Mouse (Mus musculus) kidney, postnatal 4 days (tissue): ENCODE results near the gene Parp3.
A peak's percentile ranks its signal among the peaks of the same experiment; 100 is the strongest.
"Not testable (repeated sequence)": the region's sequence is repeated elsewhere in the genome, so short reads cannot be mapped to it uniquely, and the experiment has no call there.

ENCODE experiments used
- DNase-seq, 2 experiments: peaks; one replicate each; pipeline ENCODE4 v3.0.0; 2021; ENCODE audit warnings: mixed read lengths in 2 of 2

The Parp3 gene

DNA sequence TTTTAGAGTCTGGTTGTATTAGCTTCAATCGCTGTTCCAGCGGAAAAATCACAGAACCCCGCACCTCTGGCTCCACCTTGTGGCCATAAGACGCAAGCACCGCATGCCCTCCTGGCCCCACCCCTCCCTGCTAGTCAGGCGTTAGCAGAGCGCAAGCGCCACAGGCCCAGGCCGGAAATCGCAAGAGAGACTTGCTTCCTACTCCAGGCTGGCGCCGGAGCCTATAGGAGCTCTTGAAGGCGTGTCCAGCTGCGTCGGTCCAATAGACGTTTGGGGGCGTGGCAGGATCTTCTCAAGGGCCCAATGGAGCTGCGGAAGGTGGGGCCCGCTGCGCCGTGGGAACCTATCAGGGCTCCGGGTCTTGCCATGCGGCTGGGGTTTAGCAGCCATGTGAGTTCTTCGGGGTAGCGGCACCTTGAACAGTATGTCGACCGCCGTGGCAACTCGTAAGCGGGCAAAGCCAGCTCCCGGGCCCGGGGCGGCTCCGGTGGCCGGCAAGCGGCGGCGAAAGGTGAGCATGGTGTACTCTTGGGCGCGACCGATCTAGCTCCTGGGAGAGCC lies at the start of gene Parp3:
Parp3 (minus strand) TSS at position 26 of the 561 bp plus-strand sequence.
- DNase-seq = peak; percentile 98 to 99

DNA sequence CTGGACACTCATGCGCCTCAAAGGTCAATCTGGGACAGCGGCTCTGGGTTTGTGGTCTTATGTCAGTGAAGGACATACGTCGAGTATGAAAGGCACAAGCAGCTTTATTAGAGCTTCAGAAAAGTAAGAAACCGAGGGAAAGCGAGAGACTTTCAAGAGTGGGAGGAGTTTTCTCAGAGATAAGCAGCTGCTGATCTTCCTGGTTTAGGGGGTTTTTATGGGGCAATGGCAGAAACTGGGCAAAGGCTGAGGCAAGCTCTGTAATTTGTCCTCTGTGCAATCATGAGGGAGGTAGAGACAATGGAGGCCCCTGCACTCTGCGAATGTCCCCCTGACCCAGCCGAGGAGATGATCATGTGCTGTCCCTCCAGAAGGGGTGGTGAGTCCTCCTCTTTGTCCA lies 43.2 kb upstream of the Parp3 start:
- DNase-seq = no peak

DNA sequence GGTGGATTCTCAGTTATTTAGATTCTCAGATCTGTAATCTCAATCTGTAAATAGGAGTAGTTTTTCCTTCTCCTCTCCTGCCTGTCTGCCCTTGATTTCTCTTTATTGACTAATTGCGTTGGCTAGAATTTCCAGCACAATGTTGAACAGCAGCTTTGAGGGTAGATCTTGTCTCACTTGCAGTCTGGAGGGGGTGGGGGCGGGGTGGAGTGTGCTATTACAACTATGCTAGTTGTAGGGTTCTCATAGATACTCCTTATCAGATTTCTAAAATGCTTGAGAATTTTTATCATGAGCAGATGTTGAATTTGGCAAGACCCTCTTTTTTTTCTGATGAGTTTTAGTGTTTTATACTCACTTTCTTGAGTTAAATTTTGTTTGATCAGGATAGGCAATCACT lies 42.7 kb upstream of the Parp3 start:
- DNase-seq = no peak

DNA sequence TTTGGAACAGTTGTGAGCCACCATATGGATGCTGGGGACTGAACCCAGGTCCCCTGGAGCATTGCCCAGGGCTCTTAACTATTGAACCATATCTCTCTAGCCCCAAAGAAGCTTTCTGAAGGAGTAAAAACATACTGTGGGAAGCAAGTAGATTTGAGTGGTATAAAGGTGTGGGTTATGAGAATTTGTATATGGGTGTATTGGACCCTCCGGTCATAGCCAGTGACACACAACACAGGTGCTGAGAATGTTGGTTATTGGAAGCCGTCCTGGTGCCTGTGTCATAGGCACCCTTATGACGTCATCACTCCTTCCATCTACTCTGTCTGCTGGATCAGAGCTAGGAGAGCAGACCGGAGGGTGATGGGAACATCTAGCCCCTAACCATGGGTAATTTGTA lies 37.5 kb upstream of the Parp3 start, which contains the start of gene Iqcf5:
Iqcf5 (plus strand) TSS at position 301 of the 400 bp plus-strand sequence.
- DNase-seq = no peak

DNA sequence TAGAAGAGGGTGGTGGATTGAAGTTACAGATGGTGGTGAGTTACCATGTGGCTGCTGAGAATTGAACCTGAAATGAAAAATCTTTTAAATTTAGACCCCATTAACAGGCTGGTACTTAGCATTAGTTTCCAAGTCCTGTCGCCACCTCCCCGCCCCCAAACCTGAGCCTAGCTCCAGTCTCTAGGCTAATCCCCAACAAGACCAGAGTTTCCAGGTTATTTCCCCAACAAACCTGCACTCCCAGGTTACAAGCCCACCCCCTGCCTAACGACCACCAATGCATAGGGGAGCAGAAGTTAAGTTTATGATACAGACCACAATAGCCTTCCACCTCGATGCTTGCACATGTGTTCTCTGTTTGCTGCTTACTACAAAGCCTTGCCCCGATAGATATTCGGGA lies 36.8 kb upstream of the Parp3 start:
- DNase-seq = no peak

DNA sequence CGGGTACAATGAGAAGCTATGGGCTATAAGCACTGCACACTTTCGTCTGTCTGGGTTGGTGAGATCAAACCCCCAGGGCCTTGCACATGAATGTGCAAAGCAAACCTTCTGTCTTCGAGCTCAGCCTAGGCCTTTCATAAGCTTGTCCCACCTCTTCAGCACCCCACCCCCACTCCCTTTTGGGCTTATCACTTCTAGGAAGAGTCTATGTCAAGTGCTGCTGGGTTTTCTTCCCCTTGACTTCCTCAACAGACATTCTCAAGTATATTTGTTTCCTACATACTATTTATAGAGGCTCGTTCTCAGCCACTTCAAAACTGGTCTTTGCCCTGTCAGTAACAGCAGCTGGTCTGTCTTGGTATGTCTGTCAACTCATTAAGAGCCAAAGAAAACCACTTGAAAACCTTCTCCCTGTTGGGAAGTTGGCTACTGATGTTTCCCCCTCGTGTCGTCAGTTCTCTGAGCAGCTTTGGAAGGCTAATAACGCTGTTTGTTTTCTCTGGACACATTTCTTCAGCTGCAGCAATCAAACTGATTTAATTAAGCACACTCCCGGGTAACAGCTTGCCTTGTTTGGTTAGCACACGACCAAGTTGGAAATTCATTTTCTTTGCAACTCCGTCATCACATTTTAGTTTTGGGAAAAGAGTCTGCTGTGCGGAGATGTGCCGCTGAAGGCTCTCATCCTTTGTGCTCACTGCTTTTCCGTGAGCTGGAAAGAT lies 36.1 kb upstream of the Parp3 start:
- peak; percentile 33 to 57 for DNase-seq

DNA sequence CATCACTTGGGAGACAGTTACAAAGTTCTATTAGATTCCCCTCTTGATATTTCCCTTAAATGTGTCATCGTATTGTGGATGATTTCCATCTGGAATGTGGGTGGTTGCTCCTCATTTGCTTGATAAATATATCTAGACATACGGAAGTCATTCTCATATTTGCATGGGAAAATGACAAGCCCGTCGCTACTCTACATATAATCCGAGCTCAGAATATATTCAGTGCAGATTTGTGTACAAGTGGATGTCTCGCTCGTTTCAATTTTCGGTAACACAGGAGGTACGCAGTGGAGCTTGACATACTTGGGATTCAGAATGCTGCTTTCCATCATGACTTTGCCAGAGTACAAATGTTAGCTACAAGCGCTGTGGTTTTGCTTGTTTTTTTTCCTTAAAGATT lies 32.6 kb upstream of the Parp3 start:
- no peak for DNase-seq

DNA sequence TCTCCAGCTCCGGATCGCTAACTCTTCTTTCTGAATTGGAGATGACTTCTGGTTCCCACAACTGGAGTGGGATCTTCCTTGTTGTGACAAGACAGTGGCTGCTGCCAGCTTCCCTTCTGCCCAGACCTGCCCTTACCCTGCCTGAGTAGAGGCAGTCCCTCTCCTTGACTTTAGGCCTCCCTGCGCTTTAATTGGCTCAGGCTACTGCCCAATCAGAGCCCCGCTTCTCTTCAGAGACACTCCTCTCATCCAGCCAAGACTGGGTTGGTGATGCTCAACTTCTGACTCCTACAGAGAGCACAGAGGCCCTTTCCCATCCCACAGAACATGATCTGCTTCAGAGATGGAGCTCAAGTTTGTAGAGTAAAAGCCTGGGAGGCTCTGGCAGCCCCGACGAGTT lies 27.5 kb upstream of the Parp3 start:
- DNase-seq = no peak

DNA sequence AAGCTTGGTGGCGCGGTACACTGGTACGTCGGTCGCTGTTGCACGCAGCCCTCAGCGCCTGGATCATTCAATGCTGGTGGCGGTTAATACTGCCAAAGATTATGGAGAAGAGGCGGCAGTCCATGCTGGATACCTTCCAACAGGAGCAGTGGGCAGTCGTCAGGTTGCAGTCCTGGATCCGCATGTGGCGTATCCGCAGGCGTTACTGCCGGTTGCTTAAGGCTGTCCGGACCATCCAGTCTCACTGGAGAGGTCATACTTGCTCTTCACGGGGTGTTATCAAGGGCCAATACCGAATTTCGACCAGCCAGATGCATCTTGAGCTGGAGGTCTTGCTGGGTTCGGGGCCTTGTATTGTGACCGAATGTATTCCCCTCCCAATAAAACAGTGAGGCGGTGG lies 25.1 kb upstream of the Parp3 start:
- DNase-seq = no peak

DNA sequence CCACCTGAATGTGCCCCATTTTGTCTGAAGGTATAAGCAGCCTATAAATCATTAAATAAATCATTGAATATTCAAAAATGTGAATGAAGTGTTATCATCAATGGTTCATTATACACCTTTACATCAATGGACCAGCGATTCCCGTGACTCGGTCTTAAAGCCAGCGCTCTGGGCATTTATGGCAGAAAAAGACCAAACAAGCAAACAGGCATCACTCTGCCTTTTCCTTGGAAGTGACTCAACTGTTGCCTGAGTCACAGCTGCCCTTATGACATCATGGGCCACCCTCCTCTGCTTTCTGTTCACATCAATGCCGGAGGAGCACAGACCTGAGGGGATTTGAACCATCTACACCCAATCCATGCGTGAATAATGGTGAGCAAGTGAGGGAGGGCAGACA lies 22.9 kb upstream of the Parp3 start, which contains the start of gene Iqcf1:
Iqcf1 (plus strand) TSS at position 301 of the 400 bp plus-strand sequence.
- DNase-seq = no peak

DNA sequence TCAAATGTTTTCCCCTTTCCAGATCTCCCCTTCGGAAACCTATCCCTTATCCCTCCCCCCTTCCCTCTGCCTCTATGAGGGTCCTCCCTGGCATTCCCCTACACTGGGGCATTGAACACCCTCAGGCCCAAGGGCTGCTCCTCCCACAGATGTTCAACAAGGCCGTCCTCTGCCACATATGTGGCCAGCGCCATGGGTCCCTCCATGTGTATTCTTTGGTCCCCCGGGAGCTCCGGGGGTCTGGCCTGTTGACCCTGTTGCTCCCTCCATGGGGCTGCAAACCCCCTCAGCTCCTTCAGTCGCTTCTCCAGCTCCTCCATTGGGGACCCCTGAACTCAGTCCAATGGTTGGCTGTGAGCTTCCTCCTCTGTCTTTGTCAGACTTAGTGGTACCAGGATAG lies 10.9 kb upstream of the Parp3 start:
- not testable (repeated sequence) for DNase-seq

DNA sequence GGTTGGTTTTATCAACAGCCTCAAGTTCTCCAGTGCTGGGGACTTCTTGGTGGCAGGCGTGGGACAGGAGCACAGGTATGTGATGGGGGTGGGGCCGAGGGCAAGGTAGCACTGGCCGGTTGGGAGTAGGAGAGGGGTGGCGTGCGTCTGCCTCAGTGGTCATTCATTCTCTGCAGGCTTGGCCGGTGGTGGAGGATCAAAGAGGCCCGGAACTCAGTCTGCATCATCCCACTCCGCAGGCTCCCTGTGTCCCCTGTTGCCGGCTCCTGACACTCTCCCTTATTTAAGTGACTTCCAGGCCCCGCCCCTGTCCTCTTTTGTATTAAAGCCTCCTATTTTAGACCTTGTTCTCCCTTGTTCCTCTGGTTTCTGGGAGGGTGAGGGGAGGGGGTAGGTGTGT lies 8.3 kb upstream of the Parp3 start:
- DNase-seq = no peak

DNA sequence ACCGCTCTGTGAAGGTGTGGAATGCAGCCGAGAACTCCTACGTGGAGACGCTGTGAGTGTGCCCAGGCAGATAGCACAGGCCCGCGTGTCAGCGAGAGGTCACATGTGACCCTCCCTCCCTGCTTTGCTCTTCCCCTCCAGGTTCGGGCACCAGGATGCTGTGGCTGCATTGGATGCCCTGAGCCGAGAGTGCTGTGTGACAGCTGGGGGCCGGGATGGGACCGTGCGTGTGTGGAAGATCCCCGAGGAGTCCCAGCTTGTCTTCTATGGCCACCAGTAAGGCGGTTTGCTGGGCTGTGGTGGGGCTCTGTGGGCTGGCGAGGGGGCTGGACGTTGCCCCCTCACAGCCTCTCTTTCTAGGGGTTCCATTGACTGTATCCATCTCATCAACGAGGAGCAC lies 6.9 kb upstream of the Parp3 start:
- DNase-seq = no peak

DNA sequence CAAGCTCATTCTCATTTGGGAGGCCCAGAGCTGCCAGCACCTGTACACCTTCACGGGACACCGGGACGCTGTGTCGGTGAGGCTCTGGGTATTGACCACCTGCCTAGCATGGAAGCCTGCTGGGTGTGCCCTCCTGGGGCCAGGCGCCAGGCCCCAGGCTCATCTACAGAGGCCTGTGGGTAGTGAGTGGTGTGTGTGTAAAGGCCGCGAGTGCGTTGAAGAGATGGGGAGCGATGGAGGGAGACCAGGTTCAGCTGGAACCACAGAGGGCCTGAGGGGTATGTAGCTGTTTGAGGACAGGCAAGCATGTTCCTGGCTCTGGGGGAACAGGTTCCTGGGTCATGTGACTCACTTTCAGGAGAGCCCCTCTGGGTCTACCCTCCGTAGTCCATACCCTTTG lies 6.4 kb upstream of the Parp3 start:
- no peak for DNase-seq

DNA sequence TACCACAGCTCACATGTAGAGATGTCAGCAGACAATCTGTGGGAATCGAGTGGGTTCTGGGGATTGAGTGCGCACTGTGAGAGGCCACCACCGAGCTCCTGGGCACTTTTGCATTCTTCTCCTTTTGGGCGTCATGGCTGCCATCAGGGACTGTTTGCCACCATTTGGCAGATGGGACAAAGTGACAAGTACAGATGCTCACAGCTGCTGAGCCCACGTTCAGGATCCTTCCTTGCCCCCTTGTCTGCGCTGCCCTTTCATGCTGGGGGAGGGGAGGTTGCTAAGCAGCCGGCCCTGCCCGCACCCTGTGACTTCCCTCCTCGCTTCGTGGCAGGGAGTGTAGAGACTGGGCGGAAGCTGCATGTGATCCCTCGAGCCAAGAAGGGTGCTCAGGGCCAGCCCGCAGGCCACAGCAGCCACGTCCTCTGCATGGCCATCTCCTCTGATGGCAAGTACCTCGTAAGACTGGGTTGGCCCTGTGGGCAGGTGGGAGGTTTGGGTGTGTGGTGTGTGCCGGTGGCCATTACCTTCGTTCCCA lies 5.9 kb upstream of the Parp3 start:
- DNase-seq = no peak

DNA sequence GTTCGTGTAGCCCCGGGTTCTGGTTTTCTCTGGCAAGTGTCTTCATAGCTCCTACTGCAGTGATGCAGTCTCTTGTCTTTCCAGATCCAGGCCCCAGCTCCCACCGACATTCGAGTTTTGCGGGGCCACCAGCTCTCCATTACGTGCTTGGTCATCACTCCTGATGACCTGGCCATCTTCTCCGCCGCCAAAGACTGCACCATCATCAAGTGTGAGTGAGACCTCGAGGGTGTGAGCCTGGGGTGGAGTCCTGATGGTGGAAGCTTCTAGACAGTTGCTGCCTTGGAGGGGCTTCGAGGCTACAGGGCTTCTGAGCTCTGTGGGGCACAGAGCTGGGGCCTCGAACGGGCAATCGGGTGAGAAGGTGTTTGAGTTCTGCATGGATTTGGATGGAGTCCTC lies 4.9 kb upstream of the Parp3 start:
- DNase-seq = no peak

DNA sequence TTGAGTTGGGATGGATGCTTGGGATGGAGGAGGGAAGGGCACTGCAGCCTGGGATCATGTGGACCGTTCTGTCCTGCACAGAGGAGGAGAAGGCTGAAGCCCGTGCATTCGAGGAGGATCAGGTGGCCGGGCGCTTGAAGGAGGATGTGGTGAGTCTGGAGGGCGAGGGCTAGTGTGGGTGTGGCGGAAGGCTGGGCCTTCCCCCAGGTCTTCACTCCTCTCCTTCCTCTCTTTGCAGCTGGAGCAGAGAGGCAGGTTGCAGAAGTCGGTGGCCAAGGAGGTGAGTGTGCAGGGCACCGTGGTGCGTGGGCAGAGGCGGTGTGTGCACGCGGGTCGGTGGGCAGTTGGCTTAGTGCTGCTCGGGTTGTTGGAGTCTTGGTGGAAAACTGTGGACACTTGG lies 4.3 kb upstream of the Parp3 start:
- DNase-seq = no peak

DNA sequence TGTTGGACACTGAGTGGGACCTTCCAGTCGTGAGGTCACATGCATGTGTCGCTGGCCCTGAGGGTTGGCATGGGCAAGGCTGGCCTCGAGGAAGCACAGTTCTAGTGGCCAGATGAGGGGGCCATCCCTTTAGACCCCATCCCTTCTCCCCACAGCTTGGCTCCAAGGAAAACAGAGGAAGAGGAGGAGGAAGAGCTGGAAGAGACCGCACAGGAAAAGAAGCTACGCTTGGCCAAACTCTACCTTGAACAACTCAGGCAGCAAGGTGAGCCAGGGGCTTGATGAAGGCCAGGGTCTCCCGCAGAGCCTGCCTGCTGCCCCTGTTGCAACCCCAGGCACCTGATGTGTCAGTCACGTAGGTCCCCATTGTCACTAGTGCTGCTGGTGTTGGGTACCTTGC lies 3.8 kb upstream of the Parp3 start:
- DNase-seq = no peak

DNA sequence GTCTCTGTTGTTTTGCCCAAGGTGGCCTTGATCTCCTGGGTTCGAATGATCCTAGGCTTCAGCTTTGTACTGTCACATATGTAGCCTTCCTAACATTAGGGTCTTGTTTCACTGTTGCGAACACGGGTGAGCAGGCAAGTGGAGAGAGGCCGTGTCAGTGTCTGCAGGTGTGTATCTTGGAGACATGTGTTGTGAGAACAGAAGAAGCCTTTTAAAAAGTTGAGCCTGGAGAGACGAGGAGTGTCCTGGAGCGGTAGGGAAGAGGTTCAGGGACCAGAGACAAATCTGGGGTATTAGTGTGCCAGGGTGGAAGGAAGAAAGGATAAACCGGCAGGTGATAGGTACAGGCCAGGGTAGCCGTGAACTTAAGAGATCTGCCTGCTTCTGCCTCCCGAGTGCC lies 1.4 kb upstream of the Parp3 start:
- DNase-seq = no peak

DNA sequence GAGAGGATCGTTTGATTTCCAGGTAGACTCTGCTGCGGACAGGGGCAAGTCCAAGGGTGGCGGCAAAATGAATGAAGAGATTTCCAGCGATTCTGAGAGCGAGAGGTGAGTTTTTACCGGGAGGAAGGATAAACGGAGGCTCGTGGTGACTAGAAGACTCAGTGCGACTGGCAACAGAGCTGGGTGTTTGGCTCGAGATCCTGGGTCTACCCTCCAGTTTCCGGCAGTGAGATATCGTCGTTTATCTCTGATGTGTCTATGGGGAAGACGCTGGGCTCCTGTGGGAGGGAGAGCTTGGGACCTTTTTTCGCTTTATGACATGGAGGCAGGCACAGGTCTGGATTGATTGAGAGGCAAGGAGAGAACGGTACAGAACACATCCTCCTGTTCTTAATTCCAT lies 900 bp upstream of the Parp3 start:
- no peak for DNase-seq

DNA sequence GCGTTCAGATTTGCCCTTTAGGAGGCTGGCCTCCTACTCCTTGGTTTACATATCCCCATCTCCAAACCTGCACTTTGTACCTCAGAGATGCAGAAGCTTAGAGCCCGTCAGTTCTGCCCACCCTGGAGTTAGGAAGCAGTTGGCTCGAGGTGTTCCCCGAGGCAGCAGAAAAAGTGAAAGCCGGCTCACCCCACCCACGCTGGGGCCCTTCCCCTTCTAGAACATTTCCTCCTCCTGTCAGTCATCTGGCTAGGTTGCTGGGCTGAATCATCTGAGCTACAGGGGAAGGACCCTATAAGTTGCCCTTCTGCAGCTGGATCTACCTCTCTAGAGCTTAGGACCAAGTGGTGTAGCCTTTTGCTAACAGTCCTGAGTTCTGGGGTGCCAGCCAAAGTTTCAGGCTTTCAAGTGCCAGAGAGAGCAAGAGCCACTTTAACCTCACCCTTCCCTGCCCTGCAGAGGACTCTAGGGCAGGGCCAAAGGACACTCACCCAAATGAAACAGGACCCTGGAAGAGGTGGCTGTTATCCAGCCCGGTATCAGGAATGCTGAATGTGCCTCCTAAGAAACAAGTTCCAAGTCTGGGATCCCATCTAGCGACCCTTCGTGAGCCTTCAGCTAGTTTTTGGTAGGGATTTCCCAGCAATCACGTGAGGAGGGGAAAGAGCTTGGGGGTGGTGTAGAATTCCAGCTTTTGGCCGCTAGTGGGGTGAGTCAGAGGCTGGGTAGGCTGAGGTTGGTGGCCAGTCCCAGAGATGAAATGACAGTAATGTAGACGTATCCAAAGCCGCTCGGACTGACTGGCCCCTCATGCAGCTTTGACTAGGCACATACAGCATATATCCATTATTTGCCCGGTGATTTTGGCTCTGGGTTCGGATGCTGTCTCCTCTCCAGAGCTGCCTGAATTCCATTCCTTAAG lies 486 bp downstream of the Parp3 start:
- DNase-seq = peak in 1 of 2 experiments; percentile 62

DNA sequence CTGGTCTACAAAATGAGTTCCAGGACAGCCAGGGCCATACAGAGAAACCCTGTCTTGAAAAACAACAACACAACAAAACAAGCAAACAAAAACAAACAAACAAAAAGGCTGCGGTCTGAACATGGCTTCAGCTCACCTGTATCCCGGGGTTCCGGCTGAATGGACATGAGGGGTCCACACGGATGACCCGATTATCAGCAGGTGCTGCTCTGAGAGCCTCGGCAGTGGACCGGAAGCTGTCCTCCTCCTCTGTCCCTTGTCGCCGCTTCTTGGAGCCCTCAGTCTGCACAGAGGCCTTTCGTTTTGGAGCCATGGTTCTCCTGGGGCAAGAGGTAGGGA lies 1.1 kb downstream of the Parp3 start, which contains the start of gene Rrp9:
Rrp9 (plus strand) TSS at position 301 of the 339 bp plus-strand sequence.
- DNase-seq = no peak

DNA sequence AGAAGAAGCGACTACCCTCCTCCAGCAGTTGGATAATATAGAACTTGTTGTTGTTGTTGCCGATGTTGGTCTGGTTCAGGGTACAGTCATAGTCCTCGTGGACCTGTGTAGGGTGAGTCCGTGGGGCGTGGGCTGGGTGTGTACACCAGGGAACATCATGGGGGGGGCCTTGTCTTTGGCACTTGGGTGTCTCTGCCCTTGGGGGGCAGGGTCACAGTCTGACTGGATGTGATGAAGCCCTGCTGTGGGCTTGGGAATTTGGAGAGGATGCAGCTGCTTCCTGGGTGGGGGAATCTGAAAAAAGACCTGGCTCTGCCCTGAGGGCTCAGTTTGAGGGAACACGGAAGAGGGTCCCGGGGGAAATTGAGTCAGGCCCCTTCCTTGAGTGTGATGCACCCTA lies 1.7 kb downstream of the Parp3 start:
- peak; percentile 51 to 68 for DNase-seq
